Mouse (Mus musculus): ENCODE data around the gene Tbc1d16. TPM values are rescaled to one million over a fixed set of nuclear protein-coding genes. Genes with fewer than 3 reads are reported as not detected.
A peak's percentile ranks its signal among the peaks of the same experiment; 100 is the strongest.
"Not testable (repeated sequence)": the region's sequence is repeated elsewhere in the genome, so short reads cannot be mapped to it uniquely, and the experiment has no call there.

Tbc1d16 gene
- 17.1 and 17.5 TPM in 2 replicates for polyA plus RNA-seq (2014; fragmentation: Nextera tagmentation; extraction: Ambion mirVana)

DNA sequence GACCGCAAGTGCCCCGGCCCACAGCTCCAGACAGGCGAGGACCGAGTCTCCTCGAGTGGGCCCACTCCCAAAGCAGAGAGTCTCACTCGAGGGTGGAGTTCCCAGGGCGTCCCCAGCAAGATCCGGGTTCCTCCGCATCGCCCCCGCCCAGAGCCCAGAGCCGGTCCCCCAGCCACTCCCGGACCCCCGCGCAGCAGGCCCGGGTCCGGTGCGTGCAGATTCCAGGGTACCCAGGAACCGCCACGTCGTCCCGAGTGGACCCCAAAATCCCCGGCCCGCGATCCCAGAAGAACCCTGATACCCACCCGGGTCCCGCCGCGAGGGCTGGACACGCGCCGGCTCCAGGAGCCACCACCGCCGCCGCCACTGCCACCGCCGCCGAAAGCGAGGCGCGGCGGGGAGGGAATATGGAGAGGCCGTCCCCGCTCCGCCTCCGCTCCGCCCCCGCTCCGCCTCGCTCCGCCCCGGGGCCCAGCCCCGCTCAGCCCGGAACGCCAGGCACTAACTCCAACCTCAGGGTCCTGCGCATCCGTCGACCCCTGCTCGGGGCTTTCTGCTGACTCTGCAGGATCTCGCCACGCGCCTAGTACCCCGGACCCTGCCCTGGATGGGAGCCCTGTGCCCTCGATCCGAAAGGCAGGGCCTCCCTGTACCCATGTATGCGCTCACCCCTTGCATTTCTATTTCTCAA lies at the start of gene Tbc1d16, which contains the start of gene Ccdc40:
TSS of gene Tbc1d16 (minus strand) at position 409 of the 691 bp plus-strand sequence.
TSS of gene Ccdc40 (plus strand) at position 482 of the 691 bp plus-strand sequence.
- peaks cover 28% of the 10 kb centered on the region for H3K4me1 ChIP-seq (ENCODE audit: insufficient read depth)
- no peaks in the 10 kb centered on the region for H3K36me3 ChIP-seq (ENCODE audit: insufficient read depth)
- TF ChIP-seq CTCF (IDR thresholded peaks at IDR 0.05; ENCODE audit: low read depth): no peak
- DNase-seq (peak; percentile 89), ATAC-seq (ENCODE audit: insufficient read depth) (peak; percentile 87)
- under 1% methylated on average over 62 of the region's 66 CpGs for WGBS
- no peaks in the 10 kb centered on the region for H3K9me3 ChIP-seq (ENCODE audit: low read depth, low read length)
- H3K9ac ChIP-seq: peak within 1 kb of the TSS; percentile 80
- H3K27me3 ChIP-seq (ENCODE audit: insufficient read depth, low read length): no peaks in the 10 kb centered on the region
- H3K4me2 ChIP-seq: peak within 1 kb of the TSS; percentile 100
- H3K27ac ChIP-seq (ENCODE audit: low read depth): peak within 1 kb of the TSS; percentile 46; the same call in 1 of the 2 replicates
- peak within 1 kb of the TSS; percentile 78 for H3K4me3 ChIP-seq (ENCODE audit: low read depth, low read length)

DNA sequence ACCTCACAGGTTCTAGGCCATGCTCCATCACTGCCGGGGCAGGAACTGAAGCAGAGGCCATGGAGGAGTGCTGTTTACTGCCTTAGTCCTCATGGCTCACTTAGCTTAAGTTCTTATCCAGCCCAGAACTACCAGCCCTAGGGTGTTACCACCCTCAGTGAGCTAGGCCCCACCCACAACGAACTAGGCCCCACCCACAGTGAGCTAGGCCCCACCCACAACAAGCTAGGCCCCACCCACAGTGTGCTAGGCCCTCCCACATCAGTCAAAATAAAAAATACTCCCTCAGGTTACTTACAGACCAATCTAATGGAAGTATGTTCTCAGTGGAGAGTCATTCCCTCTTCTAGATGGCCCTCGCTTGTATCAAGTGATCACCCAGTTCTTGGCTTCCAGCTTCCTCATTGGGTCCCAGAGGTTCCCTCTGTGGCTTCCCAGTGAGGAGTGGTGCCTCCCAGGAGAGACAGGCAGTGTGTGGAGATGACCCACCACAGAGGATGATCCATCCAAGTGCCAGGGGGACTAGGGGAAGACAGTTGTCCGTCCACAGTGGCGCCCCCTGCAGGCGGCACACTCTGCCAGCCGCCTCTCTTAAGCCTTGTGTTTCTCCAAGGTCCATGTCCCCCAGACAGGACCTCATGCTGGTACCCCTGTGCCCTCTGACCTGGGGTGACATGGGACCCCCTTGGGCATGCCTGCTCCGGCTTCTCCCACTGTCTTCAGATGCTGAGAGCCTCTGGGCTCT lies 45.1 kb upstream of the Tbc1d16 start:
- 76% methylated on average over 8 of the region's 8 CpGs for WGBS
- Histone ChIP-seq H3K36me3 (ENCODE audit: insufficient read depth) (peaks cover 42% of the 10 kb centered on the region), H3K4me1 (ENCODE audit: insufficient read depth) (peaks cover 5% of the 10 kb centered on the region), H3K27me3 (ENCODE audit: insufficient read depth, low read length) (no peaks in the 10 kb centered on the region), H3K4me3 (ENCODE audit: low read depth, low read length) (no peak overlapping the region), H3K4me2 (no peak overlapping the region), H3K27ac (ENCODE audit: low read depth) (no peak overlapping the region), H3K9me3 (ENCODE audit: low read depth, low read length) (no peaks in the 10 kb centered on the region), H3K9ac (no peak overlapping the region)
- DNase-seq (no peak), ATAC-seq (ENCODE audit: insufficient read depth) (no peak)
- peak; percentile 49 for TF ChIP-seq CTCF (IDR thresholded peaks at IDR 0.05; ENCODE audit: low read depth)

DNA sequence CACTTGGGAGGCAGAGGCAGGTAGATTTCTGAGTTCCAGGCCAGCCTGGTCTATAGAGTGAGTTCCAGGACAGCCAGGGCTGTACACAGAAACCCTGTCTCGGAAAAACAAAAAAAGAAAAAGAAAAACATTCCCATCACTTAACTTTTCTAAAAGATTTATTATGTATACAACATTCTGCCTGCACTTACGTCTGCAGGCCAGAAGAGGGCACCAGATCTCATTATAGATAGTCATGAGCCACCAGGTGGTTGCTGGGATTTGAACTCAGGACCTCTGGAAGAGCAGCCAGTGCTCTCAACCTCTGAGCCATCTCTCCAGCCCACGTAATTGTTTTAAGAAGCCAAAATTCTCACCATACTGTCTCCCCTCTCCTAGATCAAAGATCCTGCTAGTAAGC lies 44.2 kb upstream of the Tbc1d16 start:
- not testable (repeated sequence) for H3K27ac ChIP-seq (ENCODE audit: low read depth); H3K4me1 ChIP-seq (ENCODE audit: insufficient read depth); H3K9me3 ChIP-seq (ENCODE audit: low read depth, low read length); H3K4me2 ChIP-seq; ATAC-seq (ENCODE audit: insufficient read depth); H3K27me3 ChIP-seq (ENCODE audit: insufficient read depth, low read length); H3K4me3 ChIP-seq (ENCODE audit: low read depth, low read length); H3K9ac ChIP-seq
- 65% methylated on average over 3 of the region's 3 CpGs for WGBS
- H3K36me3 ChIP-seq (ENCODE audit: insufficient read depth): peaks cover 42% of the 10 kb centered on the region
- DNase-seq: peak; percentile 37
- peak; percentile 56 for TF ChIP-seq CTCF (IDR thresholded peaks at IDR 0.05; ENCODE audit: low read depth)

DNA sequence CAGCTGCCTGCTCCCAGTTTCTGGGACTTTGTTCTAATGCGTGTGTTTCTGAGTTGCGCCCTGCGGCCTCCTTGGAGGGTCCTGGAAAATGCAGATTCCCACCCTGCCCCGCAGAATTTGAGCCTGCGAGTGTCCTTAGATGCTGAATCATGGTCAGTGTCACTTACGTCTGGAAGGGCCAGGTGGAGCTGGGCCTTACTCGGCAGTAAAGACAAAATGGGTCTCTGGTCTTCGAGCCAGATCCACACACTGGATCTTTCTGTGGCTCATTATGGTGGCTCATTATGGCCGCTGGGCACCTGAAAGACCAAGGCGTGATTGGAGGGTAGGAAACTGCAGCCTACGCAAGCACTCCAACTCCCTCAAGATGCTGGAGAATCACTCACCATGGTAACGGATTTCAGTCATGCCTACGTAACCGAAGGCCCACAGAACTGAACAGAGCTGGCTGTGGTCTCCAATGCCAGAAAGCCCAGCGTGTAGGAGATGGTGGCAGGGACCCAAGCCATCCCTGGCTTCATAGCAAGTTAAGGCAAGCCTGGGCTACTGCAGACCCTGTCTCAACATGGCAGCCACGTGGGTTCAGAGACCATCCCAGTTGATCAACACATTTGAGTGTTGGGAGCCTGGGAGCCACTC lies 40.4 kb upstream of the Tbc1d16 start:
- peak; percentile 18 for DNase-seq

DNA sequence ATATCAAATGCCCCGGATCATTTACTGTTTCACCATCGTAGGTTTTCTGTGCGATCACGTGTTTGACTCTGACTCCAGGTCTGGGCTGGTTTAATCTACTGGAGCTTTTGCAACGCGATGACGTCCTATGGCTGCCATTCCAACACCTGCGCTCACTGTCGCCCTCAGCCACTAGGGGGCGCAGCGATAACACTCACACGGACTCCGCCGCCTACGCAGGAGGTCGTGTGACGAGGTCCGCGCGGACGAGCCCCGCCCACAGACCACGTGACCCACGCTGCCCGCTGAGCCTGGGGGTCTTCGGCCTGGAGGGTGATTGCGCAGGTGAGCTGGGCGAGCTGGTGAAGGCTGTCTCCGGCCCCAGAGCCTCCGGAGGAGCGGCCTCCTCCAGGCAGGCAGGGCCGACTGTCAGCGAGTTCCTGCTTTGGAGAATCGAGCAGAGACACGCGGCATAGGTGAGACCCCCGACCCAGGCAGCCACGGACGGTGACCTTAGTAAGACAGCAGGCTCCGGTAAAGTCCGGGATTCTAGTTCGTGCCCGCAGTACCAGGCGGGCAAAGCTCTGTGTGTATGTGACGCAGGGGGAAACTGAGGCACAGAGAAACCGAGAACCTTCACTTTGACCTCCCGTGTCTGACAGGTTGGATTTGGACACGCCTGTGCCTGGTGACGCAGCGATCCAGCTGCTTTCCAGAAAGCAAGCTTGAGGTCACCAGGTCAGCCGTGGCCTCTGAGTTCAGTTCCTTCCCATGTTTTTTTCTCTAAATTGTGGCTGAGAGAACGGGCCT lies 39.7 kb upstream of the Tbc1d16 start, which contains the start of gene Gaa:
TSS of gene Gaa (plus strand) at position 120 of the 789 bp plus-strand sequence.
- 3% methylated on average over 52 of the region's 52 CpGs for WGBS
- ATAC-seq (ENCODE audit: insufficient read depth) (peak; percentile 83), DNase-seq (peak; percentile 98)
- Histone ChIP-seq H3K36me3 (ENCODE audit: insufficient read depth) (peaks cover 13% of the 10 kb centered on the region; the same call in 1 of the 2 replicates), H3K9ac (peak within 1 kb of the TSS; percentile 78), H3K9me3 (ENCODE audit: low read depth, low read length) (no peaks in the 10 kb centered on the region), H3K4me2 (peak within 1 kb of the TSS; percentile 96), H3K27me3 (ENCODE audit: insufficient read depth, low read length) (no peaks in the 10 kb centered on the region), H3K4me3 (ENCODE audit: low read depth, low read length) (peak within 1 kb of the TSS; percentile 72), H3K4me1 (ENCODE audit: insufficient read depth) (peaks cover 9% of the 10 kb centered on the region), H3K27ac (ENCODE audit: low read depth) (no peak within 1 kb of the TSS)
- TF ChIP-seq CTCF (IDR thresholded peaks at IDR 0.05; ENCODE audit: low read depth): peak; percentile 100

More for the DNA sequence above, 40.4 kb upstream of the Tbc1d16 start:
- Histone ChIP-seq H3K4me3 (ENCODE audit: low read depth, low read length) (peak overlapping the region; percentile 72), H3K27me3 (ENCODE audit: insufficient read depth, low read length) (no peaks in the 10 kb centered on the region), H3K9me3 (ENCODE audit: low read depth, low read length) (no peaks in the 10 kb centered on the region), H3K4me1 (ENCODE audit: insufficient read depth) (peaks cover 9% of the 10 kb centered on the region), H3K36me3 (ENCODE audit: insufficient read depth) (peaks cover 20% of the 10 kb centered on the region; the same call in 1 of the 2 replicates), H3K9ac (peak overlapping the region; percentile 78), H3K27ac (ENCODE audit: low read depth) (no peak overlapping the region), H3K4me2 (peak overlapping the region; percentile 96)
- 73% methylated on average over 16 of the region's 16 CpGs for WGBS
- ATAC-seq (ENCODE audit: insufficient read depth): no peak
- TF ChIP-seq CTCF (IDR thresholded peaks at IDR 0.05; ENCODE audit: low read depth): no peak

DNA sequence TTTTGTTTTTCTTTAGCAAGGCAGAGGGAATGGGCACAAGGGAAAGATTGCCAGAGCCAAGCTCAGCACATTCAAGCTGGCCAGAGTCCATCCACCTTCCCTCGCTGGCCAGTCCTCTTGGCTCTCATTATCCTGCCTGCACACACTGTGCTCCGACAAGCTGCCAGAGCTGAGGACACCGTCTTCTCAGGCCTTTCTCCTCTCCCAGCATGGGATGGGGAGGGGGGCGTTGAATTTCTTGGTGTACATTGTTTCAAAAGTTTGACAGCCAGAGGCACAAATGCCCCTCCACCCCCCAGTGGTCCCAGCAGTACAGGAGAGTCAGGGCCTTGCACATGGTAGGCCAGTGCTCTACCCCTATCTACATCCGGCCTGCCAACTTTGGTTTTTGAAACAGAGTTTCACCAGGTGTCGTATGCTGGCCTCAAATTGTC lies 39.0 kb upstream of the Tbc1d16 start:
- peak overlapping the region; percentile 72 for H3K4me3 ChIP-seq (ENCODE audit: low read depth, low read length)
- TF ChIP-seq CTCF (IDR thresholded peaks at IDR 0.05; ENCODE audit: low read depth): no peak
- 39% methylated on average over 6 of the region's 6 CpGs for WGBS
- no peak overlapping the region for H3K27ac ChIP-seq (ENCODE audit: low read depth)
- H3K4me2 ChIP-seq: peak overlapping the region; percentile 96
- DNase-seq (peak; percentile 31), ATAC-seq (ENCODE audit: insufficient read depth) (peak; percentile 32)
- peaks cover 10% of the 10 kb centered on the region; the same call in 1 of the 2 replicates for H3K36me3 ChIP-seq (ENCODE audit: insufficient read depth)
- no peaks in the 10 kb centered on the region for H3K27me3 ChIP-seq (ENCODE audit: insufficient read depth, low read length)
- peaks cover 9% of the 10 kb centered on the region for H3K4me1 ChIP-seq (ENCODE audit: insufficient read depth)
- no peaks in the 10 kb centered on the region for H3K9me3 ChIP-seq (ENCODE audit: low read depth, low read length)
- no peak overlapping the region; the same call in 1 of the 2 replicates for H3K9ac ChIP-seq

All from lung, embryonic 14.5 days (tissue).